Mouse (Mus musculus) G1E (cell line): ENCODE results near the gene Mxra7. TPM values are rescaled to one million over a fixed set of nuclear protein-coding genes. Genes with fewer than 3 reads are reported as not detected.

Experiments used
- ATAC-seq: 2 replicates; pipeline ENCODE4 v1.8.0; 2016; ENCODE audit warnings: mild to moderate bottlenecking; ENCODE audit not compliant: insufficient number of reproducible peaks, poor library complexity, low FRiP score, severe bottlenecking; ENCODE audit errors: extremely low read depth
- DNase-seq: peaks from one replicate; pipeline ENCODE4 v3.0.0; 2012; ENCODE audit warnings: low spot score
- H3K27me3 ChIP-seq: 2 replicates; pipeline ENCODE4 v1.6.1; 2012; ENCODE audit warnings: mild to moderate bottlenecking, low read length, inconsistent platforms; ENCODE audit not compliant: insufficient read depth
- H3K36me3 ChIP-seq: replicated peaks from 2 replicates; pipeline ENCODE3; 2012; ENCODE audit warnings: mild to moderate bottlenecking, inconsistent platforms
- H3K4me1 ChIP-seq: 2 replicates; pipeline ENCODE4 v1.6.1; 2012; ENCODE audit warnings: low read depth, low read length, inconsistent platforms, mixed read lengths; ENCODE audit not compliant: insufficient read depth
- H3K4me3 ChIP-seq: 2 replicates; pipeline ENCODE4 v1.5.1; 2012; ENCODE audit warnings: low read depth, mild to moderate bottlenecking, inconsistent platforms, low read length, moderate library complexity, mixed read lengths
- H3K9me3 ChIP-seq: replicated peaks from 2 replicates; pipeline ENCODE4 v1.6.1; 2012; ENCODE audit warnings: inconsistent platforms
- CTCF ChIP-seq: IDR thresholded peaks from 2 replicates; pipeline ENCODE4 v1.5.1; 2012; ENCODE audit warnings: low read depth, low read length, inconsistent platforms, mixed read lengths
- GATA1 ChIP-seq: IDR thresholded peaks from 2 replicates; pipeline ENCODE4 v1.6.1; 2012; ENCODE audit warnings: borderline replicate concordance, low read length, inconsistent platforms, mixed read lengths
- GATA2 ChIP-seq: IDR thresholded peaks from 2 replicates; pipeline ENCODE4 v1.6.1; 2012; ENCODE audit warnings: low read depth, low read length, inconsistent platforms, borderline replicate concordance
- POLR2AphosphoS5 ChIP-seq: IDR thresholded peaks from 2 replicates; pipeline ENCODE4 v1.6.1; 2012; ENCODE audit warnings: low read depth, low read length, inconsistent platforms; ENCODE audit not compliant: insufficient replicate concordance
- TAL1 ChIP-seq: conservative IDR thresholded peaks from 2 replicates; pipeline ENCODE4 v1.6.1; 2012; ENCODE audit warnings: low read depth, low read length, inconsistent platforms, mixed read lengths
- polyA plus RNA-seq: library from polyadenylated mRNA; stranded (reverse); fragments of >175 nt; gene quantifications from 2 replicates; pipeline ENCODE4 v1.2.3, GENCODE M21; 2012
- total RNA-seq, 2 experiments: library from RNA; stranded (forward) in 1 of 2; stranded (reverse) in 1 of 2; fragments of 200-1000 nt in 1 of 2; fragments of >200 nt in 1 of 2; fragmentation: Nextera tagmentation in 1 of 2; gene quantifications; 2 replicates each; pipeline ENCODE4 v1.2.3; 2014 to 2017

Gene Mxra7
- total and polyA plus RNA-seq, 3 experiments = not detected

- TF ChIP-seq TAL1 (no peak), CTCF (no peak), GATA1 (no peak), GATA2 (no peak), POLR2AphosphoS5 (no peak)
- Histone ChIP-seq H3K9me3 (no peaks in the 10 kb centered on the region), H3K4me3 (no peak overlapping the region), H3K4me1 (peaks cover 24% of the 10 kb centered on the region), H3K27me3 (peaks cover 65% of the 10 kb centered on the region), H3K36me3 (no peaks in the 10 kb centered on the region)
- ATAC-seq (no peak), DNase-seq (no peak)
Observed at GRCm38 (mm10) chr11:116801106-116801505, 26.7 kb downstream of the Mxra7 start.

GRCm38 (mm10) chr11:116799364-116799763 is 28.5 kb downstream of the Mxra7 start:
- no peak overlapping the region for H3K4me3 ChIP-seq
- no peak for DNase-seq
- H3K36me3 ChIP-seq = no peaks in the 10 kb centered on the region
- ATAC-seq = no peak
- TF ChIP-seq TAL1 = no peak
- TF ChIP-seq GATA1 = no peak
- no peak for TF ChIP-seq GATA2
- no peak for TF ChIP-seq POLR2AphosphoS5
- no peak for TF ChIP-seq CTCF
- H3K9me3 ChIP-seq = no peaks in the 10 kb centered on the region
- H3K4me1 ChIP-seq = peaks cover 16% of the 10 kb centered on the region
- H3K27me3 ChIP-seq = peaks cover 59% of the 10 kb centered on the region

- H3K36me3 ChIP-seq = no peaks in the 10 kb centered on the region
- ATAC-seq = no peak
- no peak for DNase-seq
- no peak for TF ChIP-seq CTCF
- TF ChIP-seq GATA1 = no peak
- no peak for TF ChIP-seq POLR2AphosphoS5
- no peak for TF ChIP-seq TAL1
- no peak for TF ChIP-seq GATA2
- H3K4me3 ChIP-seq = no peak overlapping the region
- H3K4me1 ChIP-seq = peaks cover 21% of the 10 kb centered on the region
- peaks cover 10% of the 10 kb centered on the region for H3K9me3 ChIP-seq
- peaks cover 20% of the 10 kb centered on the region for H3K27me3 ChIP-seq
Observed at GRCm38 (mm10) chr11:116784221-116784620, 43.6 kb downstream of the Mxra7 start.

GRCm38 (mm10) chr11:116782737-116783145 is 45.1 kb downstream of the Mxra7 start:
- H3K27me3 ChIP-seq = peaks cover 30% of the 10 kb centered on the region
- DNase-seq (peak; percentile 46), ATAC-seq (peak; percentile 95)
- TF ChIP-seq POLR2AphosphoS5 = no peak
- TF ChIP-seq CTCF = no peak
- TF ChIP-seq GATA1 = no peak
- no peak for TF ChIP-seq GATA2
- peak; percentile 90 for TF ChIP-seq TAL1
- no peaks in the 10 kb centered on the region for H3K36me3 ChIP-seq
- peaks cover 21% of the 10 kb centered on the region for H3K4me1 ChIP-seq
- H3K4me3 ChIP-seq = no peak overlapping the region; the same call in 1 of the 2 replicates
- peaks cover 10% of the 10 kb centered on the region for H3K9me3 ChIP-seq

- 0 out of 2 replicates have a peak, but pooled peaks cover 3% of the 10 kb centered on the region for H3K9me3 ChIP-seq
- ATAC-seq = no peak
- H3K4me1 ChIP-seq = 0 out of 2 replicates have a peak, but pooled peaks cover 3% of the 10 kb centered on the region
- no peak for DNase-seq
- TF ChIP-seq GATA2 (no peak), POLR2AphosphoS5 (no peak), CTCF (no peak), GATA1 (no peak), TAL1 (no peak)
- H3K4me3 ChIP-seq = no peak within 1 kb of the TSS
- no peaks in the 10 kb centered on the region for H3K36me3 ChIP-seq
- H3K27me3 ChIP-seq = peaks cover 55% of the 10 kb centered on the region
Observed at GRCm38 (mm10) chr11:116775407-116775806, 52.4 kb downstream of the Mxra7 start, which contains the start of gene St6galnac1. Gene St6galnac1, minus strand, starts transcription at chr11:116775507.

GRCm38 (mm10) chr11:116773205-116773604 is 54.6 kb downstream of the Mxra7 start:
- Histone ChIP-seq H3K4me3 (no peak overlapping the region), H3K36me3 (no peaks in the 10 kb centered on the region), H3K27me3 (peaks cover 49% of the 10 kb centered on the region), H3K4me1 (no peaks in the 10 kb centered on the region), H3K9me3 (0 out of 2 replicates have a peak, but pooled peaks cover 3% of the 10 kb centered on the region)
- ATAC-seq = no peak
- DNase-seq = no peak
- TF ChIP-seq POLR2AphosphoS5 (no peak), GATA2 (no peak), TAL1 (no peak)

GRCm38 (mm10) chr11:116769873-116770272 is 58.0 kb downstream of the Mxra7 start:
- ATAC-seq (no peak), DNase-seq (no peak)
- no peaks in the 10 kb centered on the region for H3K36me3 ChIP-seq
- H3K27me3 ChIP-seq = peaks cover 49% of the 10 kb centered on the region
- no peaks in the 10 kb centered on the region for H3K9me3 ChIP-seq
- no peak overlapping the region for H3K4me3 ChIP-seq
- peaks cover 5% of the 10 kb centered on the region for H3K4me1 ChIP-seq
- TF ChIP-seq CTCF (no peak), POLR2AphosphoS5 (no peak), GATA1 (no peak), TAL1 (no peak), GATA2 (no peak)
